Mouse (Mus musculus) common myeloid progenitor, adult 5-6 weeks (primary cell): ENCODE measurements around the gene Lrrc28. TPM values are rescaled to one million over a fixed set of nuclear protein-coding genes. Genes with fewer than 3 reads are reported as not detected.

Source experiments
- total RNA-seq: library from RNA; stranded (forward); fragments of 200-1000, 187-1606 nt; gene quantifications from 2 replicates; pipeline ENCODE4 v1.2.3, GENCODE M21; 2017

Lrrc28 gene
- total RNA-seq, 1 experiment from 2014 or later = 24.9 TPM

Other genes with a start within 250 kb of the Lrrc28 start
- 1.8 and 2.0 TPM in 2 replicates for gene Ttc23, start 2.1 kb upstream of the Lrrc28 start, total RNA-seq
- gene Synm, start 114.5 kb upstream of the Lrrc28 start, total RNA-seq = 0.44 and 1.3 TPM in 2 replicates